Mouse (Mus musculus) kidney, postnatal 0 days (tissue): ENCODE results near the gene Ptprf. TPM values are rescaled to one million over a fixed set of nuclear protein-coding genes. Genes with fewer than 3 reads are reported as not detected.

Source experiments
- ATAC-seq: fragments of 200-750 bp; cut with Nextera tagmentation; replicated peaks from 2 replicates; pipeline ENCODE4 v1.8.0; 2017; ENCODE audit warnings: low read depth, moderate number of reproducible peaks, moderate TSS enrichment, moderate library complexity; ENCODE audit not compliant: low FRiP score
- DNase-seq: peaks from one replicate; pipeline ENCODE4 v3.0.0-alpha.2; 2016; ENCODE audit warnings: low spot score
- H3K27ac ChIP-seq: fragments of 300-500 bp; sonication (generic); 2 replicates; pipeline ENCODE4 v1.5.1; 2014; ENCODE audit warnings: mild to moderate bottlenecking
- H3K27me3 ChIP-seq: fragments of 300-500 bp; sonication (generic); 2 replicates; pipeline ENCODE4 v1.6.1; 2014; ENCODE audit warnings: low read length, mixed read lengths; ENCODE audit not compliant: insufficient read depth
- H3K36me3 ChIP-seq: fragments of 300-500 bp; sonication (generic); 2 replicates; pipeline ENCODE4 v1.6.1; 2014; ENCODE audit warnings: low read length, mixed read lengths; ENCODE audit not compliant: insufficient read depth
- H3K4me1 ChIP-seq: fragments of 300-500 bp; sonication (generic); replicated peaks from 2 replicates; pipeline ENCODE4 v1.6.1; 2014; ENCODE audit warnings: antibody characterized with exemption, low read length, mixed read lengths; ENCODE audit not compliant: insufficient read depth
- H3K4me2 ChIP-seq: fragments of 300-500 bp; sonication (generic); 2 replicates; pipeline ENCODE4 v1.6.1; 2014; ENCODE audit warnings: mild to moderate bottlenecking, low read length, moderate library complexity, mixed read lengths
- H3K4me3 ChIP-seq: fragments of 300-500 bp; sonication (generic); replicated peaks from 2 replicates; pipeline ENCODE4 v1.5.1; 2014; ENCODE audit warnings: low read depth, low read length
- H3K9ac ChIP-seq: fragments of 300-500 bp; sonication (generic); 2 replicates; pipeline ENCODE4 v1.6.1; 2014; ENCODE audit warnings: low read depth, low read length
- H3K9me3 ChIP-seq: fragments of 300-500 bp; sonication (generic); replicated peaks from 2 replicates; pipeline ENCODE4 v1.6.1; 2016; ENCODE audit warnings: low read length, inconsistent platforms, mixed read lengths
- CTCF ChIP-seq: IDR thresholded peaks from 2 replicates; pipeline ENCODE4 v1.5.1; 2016; ENCODE audit warnings: antibody characterized with exemption, low read depth, mild to moderate bottlenecking, moderate library complexity
- WGBS: fragments of 180-500 bp; shearing (Covaris S2); extraction: QIAGEN DNeasy Blood & Tissue Kit; methylation state at CpG from one replicate; pipeline ENCODE4 v1.1.7; 2014; 5-methylcytosine and 5-hydroxymethylcytosine counted together
- polyA plus RNA-seq: library from polyadenylated mRNA; unstranded; fragments of >200 nt; fragmentation: Nextera tagmentation; extraction: Ambion mirVana; gene quantifications from 2 replicates; pipeline ENCODE4 v1.2.1, GENCODE M21; 2015

Gene Ptprf
- polyA plus RNA-seq, 1 experiment from 2014 or later, result 34.0 TPM

- Histone ChIP-seq H3K4me3 (peak overlapping the region; percentile 90), H3K4me1 (peaks cover 18% of the 10 kb centered on the region), H3K36me3 (no peaks in the 10 kb centered on the region), H3K4me2 (peak overlapping the region; percentile 80), H3K27me3 (no peaks in the 10 kb centered on the region), H3K9me3 (no peaks in the 10 kb centered on the region), H3K9ac (peak overlapping the region; percentile 95), H3K27ac (peak overlapping the region; percentile 92)
- ATAC-seq, result no peak; the same call in 1 of the 2 replicates
- peak; percentile 56 for DNase-seq
- no peak for TF ChIP-seq CTCF
- under 1% methylated on average over 12 of the region's 12 CpGs for WGBS
These were observed 1.2 kb downstream of the Ptprf start for GRCm38 (mm10) chr4:118289960-118290415.

DNA sequence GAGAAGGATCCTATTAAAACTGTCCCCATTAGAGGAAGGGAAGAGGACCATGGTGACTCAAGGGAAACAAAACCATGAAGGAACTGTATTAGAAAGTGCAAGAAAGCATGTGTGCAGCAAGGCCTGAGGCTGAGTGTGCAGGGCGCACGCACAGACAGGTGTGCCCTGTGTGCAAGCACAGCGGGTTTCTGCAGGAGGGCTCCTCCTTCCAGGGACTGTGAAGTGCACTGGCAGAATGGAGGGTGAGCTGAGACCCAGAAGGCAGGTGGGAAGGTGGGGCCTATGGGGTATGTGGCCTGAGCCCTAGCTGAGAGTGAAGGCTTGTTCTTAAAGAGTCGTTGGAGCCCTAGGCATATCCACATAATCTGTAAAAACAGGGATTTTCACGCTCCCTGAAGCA is 1.9 kb downstream of the Ptprf start:
- H3K27me3 ChIP-seq, result no peaks in the 10 kb centered on the region
- DNase-seq (no peak), ATAC-seq (no peak)
- peak overlapping the region; percentile 95; the same call in 1 of the 2 replicates for H3K9ac ChIP-seq
- TF ChIP-seq CTCF, result no peak
- H3K4me3 ChIP-seq, result peak overlapping the region; percentile 90
- peaks cover 18% of the 10 kb centered on the region for H3K4me1 ChIP-seq
- peak overlapping the region; percentile 92; the same call in 1 of the 2 replicates for H3K27ac ChIP-seq
- H3K36me3 ChIP-seq, result 0 out of 2 replicates have a peak, but pooled peaks cover 2% of the 10 kb centered on the region
- peak overlapping the region; percentile 80 for H3K4me2 ChIP-seq
- WGBS, result 45% methylated on average over 5 of the region's 5 CpGs
- no peaks in the 10 kb centered on the region for H3K9me3 ChIP-seq

DNA sequence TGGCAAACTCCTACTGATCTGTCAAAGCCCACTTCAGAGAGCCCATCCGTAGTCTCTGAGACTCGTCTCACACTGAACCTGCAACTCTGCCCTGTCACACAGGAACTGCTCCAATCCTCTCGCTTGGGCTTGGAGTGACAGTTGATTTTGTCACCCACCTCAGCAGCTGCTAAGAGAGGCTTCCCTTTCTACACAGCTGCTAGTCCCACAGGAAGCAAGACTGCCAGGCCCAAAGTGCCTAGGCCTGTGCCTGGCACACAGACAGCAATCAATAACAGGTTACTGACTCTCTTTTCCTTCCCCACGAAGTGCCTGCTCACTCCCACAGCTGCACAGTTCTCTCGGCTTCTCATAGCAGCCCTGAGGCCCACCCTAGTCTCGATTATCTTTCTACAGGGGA is 2.7 kb downstream of the Ptprf start:
- Histone ChIP-seq H3K4me1 (peaks cover 18% of the 10 kb centered on the region), H3K4me2 (0 out of 2 replicates have a peak overlapping the region, but pooled peaks have one; percentile 80), H3K36me3 (0 out of 2 replicates have a peak, but pooled peaks cover 9% of the 10 kb centered on the region), H3K27me3 (no peaks in the 10 kb centered on the region), H3K4me3 (no peak overlapping the region), H3K9ac (no peak overlapping the region), H3K27ac (no peak overlapping the region), H3K9me3 (no peaks in the 10 kb centered on the region)
- DNase-seq (no peak), ATAC-seq (no peak)
- TF ChIP-seq CTCF, result no peak
- WGBS, result 62% methylated on average over 6 of the region's 6 CpGs

DNA sequence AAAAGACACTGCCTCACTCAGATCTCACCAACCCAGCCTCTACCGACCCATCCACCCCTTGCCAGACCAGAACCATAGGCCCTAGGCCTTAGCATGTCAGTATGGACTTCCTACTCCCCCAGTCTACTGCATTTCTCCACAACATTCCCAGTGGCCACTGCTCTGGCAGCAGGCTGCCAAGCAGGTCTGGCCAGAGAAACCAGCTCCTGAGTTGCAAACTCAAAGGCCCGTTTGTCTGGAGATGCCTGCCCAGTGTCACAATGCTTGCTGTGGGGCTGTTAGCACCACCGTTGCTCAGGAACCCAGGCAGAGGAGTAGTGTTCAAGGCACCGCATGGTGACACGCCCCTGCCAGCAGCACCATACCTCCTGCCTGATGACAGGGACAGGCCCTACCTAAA is 5.0 kb downstream of the Ptprf start:
- ATAC-seq (no peak), DNase-seq (no peak)
- no peaks in the 10 kb centered on the region for H3K27me3 ChIP-seq
- H3K36me3 ChIP-seq, result 0 out of 2 replicates have a peak, but pooled peaks cover 11% of the 10 kb centered on the region
- no peak overlapping the region for H3K27ac ChIP-seq
- H3K4me1 ChIP-seq, result peaks cover 25% of the 10 kb centered on the region
- no peak for TF ChIP-seq CTCF
- no peaks in the 10 kb centered on the region for H3K9me3 ChIP-seq
- WGBS, result 66% methylated on average over 5 of the region's 5 CpGs
- 0 out of 2 replicates have a peak overlapping the region, but pooled peaks have one; percentile 0 for H3K9ac ChIP-seq
- no peak overlapping the region for H3K4me2 ChIP-seq
- H3K4me3 ChIP-seq, result no peak overlapping the region

DNA sequence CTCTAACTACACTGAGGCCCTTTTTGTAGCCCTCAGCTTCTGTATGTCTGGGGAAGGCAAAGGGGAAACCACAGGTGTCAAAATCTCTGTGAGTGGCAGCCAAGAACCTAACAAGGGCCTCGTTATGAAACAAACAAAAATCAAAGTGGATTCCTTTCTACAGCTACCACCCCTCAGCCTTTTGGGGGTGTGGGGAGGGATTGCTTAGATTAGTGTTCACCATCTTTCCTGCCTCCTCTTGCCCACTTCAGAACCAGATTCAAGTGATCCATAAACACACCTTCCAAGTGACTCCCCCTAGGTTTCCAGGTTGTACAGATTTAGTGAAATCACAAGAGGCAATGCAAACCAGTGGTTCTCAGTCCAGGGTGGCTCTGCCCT is 9.0 kb downstream of the Ptprf start:
- H3K27ac ChIP-seq, result no peak overlapping the region; the same call in 1 of the 2 replicates
- no peak for TF ChIP-seq CTCF
- WGBS, result 42% methylated on average over 1 of the region's 1 CpGs

DNA sequence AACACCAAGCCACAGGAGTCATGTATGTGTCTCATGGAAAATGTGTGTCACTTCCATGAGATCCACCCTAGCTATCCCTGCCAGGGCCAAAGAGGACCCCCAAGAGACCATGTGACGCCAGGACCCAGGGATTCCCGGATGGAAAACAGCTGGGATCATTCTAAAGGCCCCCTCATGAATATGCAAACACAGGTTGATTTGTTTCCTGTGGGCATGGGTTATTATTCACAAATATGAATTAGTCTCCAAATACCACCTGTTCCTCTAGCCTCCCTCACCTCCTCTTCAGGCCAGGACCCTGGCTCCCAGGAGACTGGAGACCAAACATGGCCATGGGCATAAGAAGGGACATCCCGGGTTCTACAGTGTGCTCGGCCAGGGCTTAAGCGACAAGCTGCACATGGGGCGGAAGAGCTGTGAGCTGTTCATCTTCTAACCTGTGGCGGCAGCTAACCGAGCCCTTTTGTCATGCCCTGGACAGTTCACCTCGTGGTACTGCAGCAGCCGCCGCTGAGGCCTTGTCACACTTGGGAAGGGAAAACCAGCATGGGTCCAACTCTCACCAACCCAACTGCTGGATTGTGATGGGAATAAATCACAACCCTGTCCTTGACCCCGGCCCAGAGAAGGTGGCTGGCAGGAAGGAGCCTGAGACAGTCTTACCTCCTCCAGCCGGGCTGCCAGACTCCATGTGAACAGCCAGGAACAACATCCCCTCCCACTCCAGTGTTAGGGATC is 9.6 kb downstream of the Ptprf start:
- ATAC-seq (no peak), DNase-seq (no peak)
- Histone ChIP-seq H3K4me3 (no peak overlapping the region), H3K36me3 (0 out of 2 replicates have a peak, but pooled peaks cover 11% of the 10 kb centered on the region), H3K4me2 (no peak overlapping the region), H3K9ac (peak overlapping the region; percentile 27; the same call in 1 of the 2 replicates), H3K9me3 (no peaks in the 10 kb centered on the region), H3K27ac (no peak overlapping the region; the same call in 1 of the 2 replicates), H3K4me1 (peaks cover 28% of the 10 kb centered on the region), H3K27me3 (no peaks in the 10 kb centered on the region)
- TF ChIP-seq CTCF, result no peak
- WGBS, result 43% methylated on average over 13 of the region's 13 CpGs

More for the DNA sequence above, 9.0 kb downstream of the Ptprf start:
- H3K4me1 ChIP-seq, result peaks cover 25% of the 10 kb centered on the region; the same call in 1 of the 2 replicates
- H3K4me3 ChIP-seq, result no peak overlapping the region
- ATAC-seq (no peak), DNase-seq (no peak)
- H3K9me3 ChIP-seq, result no peaks in the 10 kb centered on the region
- H3K27me3 ChIP-seq, result no peaks in the 10 kb centered on the region
- no peak overlapping the region for H3K4me2 ChIP-seq
- H3K36me3 ChIP-seq, result 0 out of 2 replicates have a peak, but pooled peaks cover 11% of the 10 kb centered on the region
- peak overlapping the region; percentile 27; the same call in 1 of the 2 replicates for H3K9ac ChIP-seq
